ENCODE assay signal across 15 mouse cellular contexts in the genomic region with DNA sequence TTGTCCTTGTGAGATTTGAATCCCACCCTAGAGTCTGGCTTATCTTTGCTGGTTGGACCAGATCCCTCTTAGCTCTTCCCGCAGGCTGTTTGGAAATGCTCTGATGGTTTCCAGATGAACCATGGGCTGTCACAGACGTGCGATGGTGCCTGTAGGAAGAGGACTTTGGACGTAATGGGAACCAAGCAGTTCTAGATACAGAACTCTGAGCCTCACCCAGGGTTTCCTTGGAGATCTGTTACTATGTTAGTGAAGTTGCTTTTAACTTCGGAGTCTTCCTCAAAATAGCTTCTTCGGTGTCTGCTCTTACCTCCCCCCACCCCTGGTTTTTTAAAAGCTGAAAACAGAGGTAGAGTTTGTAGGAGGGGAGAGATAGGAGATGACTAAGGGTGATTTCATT. TPM values are rescaled to one million over a fixed set of nuclear protein-coding genes. Genes with fewer than 3 reads are reported as not detected.
DNase-seq lines count a peak whose midpoint lies in the region; ATAC-seq and TF ChIP-seq lines count a peak whose summit lies in the region.
"Had no signal": no experiment of that assay in that cellular context is flagged by ENCODE, and none has a peak within 500 bp of the region (broad histone marks: within the 10 kb centered on the region; RNA-seq: fewer than 3 reads in every experiment).

No protein-coding gene starts in this region.

- peak overlapping the region; percentile 96 for H3K4me2 ChIP-seq in heart, embryonic 13.5 days
- H3K4me2 ChIP-seq in lung, embryonic 15.5 days = peak overlapping the region; percentile 95; the same call in 1 of the 2 replicates
- H3K4me2 ChIP-seq in hindbrain, embryonic 14.5 days (replicated peaks) = peak overlapping the region; percentile 79
- peak overlapping the region; percentile 75 for H3K4me2 ChIP-seq in midbrain, postnatal 0 days (ENCODE audit: low read depth, low read length, poor library complexity, severe bottlenecking)

- peaks cover 25% of the 10 kb centered on the region for H3K4me1 ChIP-seq in heart, embryonic 13.5 days
- H3K4me1 ChIP-seq in lung, embryonic 15.5 days = peaks cover 21% of the 10 kb centered on the region
- H3K4me1 ChIP-seq in hindbrain, embryonic 14.5 days (replicated peaks; ENCODE audit: control insufficient read depth, insufficient read depth, low read length) = peaks cover 9% of the 10 kb centered on the region; the same call in 1 of the 2 replicates
- H3K4me1 ChIP-seq in midbrain, postnatal 0 days (ENCODE audit: insufficient read depth, low read length) = peaks cover 9% of the 10 kb centered on the region; the same call in 1 of the 2 replicates

- intact Hi-C loops in heart, postnatal 14 days (cut with DNase I) = no loop called here

- WGBS in heart, embryonic 13.5 days = 22% methylated on average over 6 of the region's 6 CpGs
- 56% methylated on average over 6 of the region's 6 CpGs for WGBS in lung, embryonic 15.5 days
- WGBS in hindbrain, embryonic 14.5 days = 77% methylated on average over 6 of the region's 6 CpGs
- 70% methylated on average over 6 of the region's 6 CpGs for WGBS in midbrain, postnatal 0 days

- H3K9ac ChIP-seq in heart, embryonic 13.5 days = no peak overlapping the region
- H3K9ac ChIP-seq in lung, embryonic 15.5 days = no peak overlapping the region
- no peak overlapping the region for H3K9ac ChIP-seq in hindbrain, embryonic 14.5 days
- no peak overlapping the region for H3K9ac ChIP-seq in midbrain, postnatal 0 days (replicated peaks; ENCODE audit: low read length, poor library complexity, severe bottlenecking)

- no peak for ATAC-seq in heart, embryonic 13.5 days (ENCODE audit: extremely low read depth, insufficient number of reproducible peaks, low FRiP score, low TSS enrichment)
- ATAC-seq in lung, embryonic 15.5 days (ENCODE audit: borderline replicate concordance, extremely low read depth, low FRiP score, low TSS enrichment) = no peak
- ATAC-seq in hindbrain, embryonic 14.5 days (ENCODE audit: low FRiP score) = no peak
- ATAC-seq in midbrain, postnatal 0 days (ENCODE audit: low FRiP score) = no peak
- ATAC-seq: Patski had no signal

- no peak for DNase-seq in heart, postnatal 14 days
- DNase-seq in lung, postnatal 14 days = no peak
- DNase-seq in hindbrain, embryonic 14.5 days (ENCODE audit: low spot score) = no peak
- no peak for DNase-seq in midbrain, postnatal 0 days (ENCODE audit: low spot score)
- no peak for DNase-seq in urinary bladder, postnatal 14 days (ENCODE audit: low spot score)
- no peak for DNase-seq in cerebellum, postnatal 36 days
- DNase-seq: adrenal gland, adult 8-10 months; cerebellum, adult 11-12 months; gastrocnemius, postnatal 10 days; retina, postnatal 1 day; thymus, adult 18-20 months had no signal

- no peak overlapping the region for H3K27ac ChIP-seq in heart, embryonic 13.5 days (replicated peaks)
- H3K27ac ChIP-seq in lung, embryonic 15.5 days = no peak overlapping the region
- no peak overlapping the region for H3K27ac ChIP-seq in hindbrain, embryonic 14.5 days
- H3K27ac ChIP-seq in midbrain, postnatal 0 days (ENCODE audit: low read depth, low read length) = no peak overlapping the region

- H3K4me3 ChIP-seq in heart, embryonic 13.5 days = peak overlapping the region; percentile 76; the same call in 1 of the 2 replicates
- no peak overlapping the region for H3K4me3 ChIP-seq in lung, embryonic 15.5 days
- H3K4me3 ChIP-seq in hindbrain, embryonic 14.5 days (replicated peaks; ENCODE audit: low read length) = no peak overlapping the region
- H3K4me3 ChIP-seq in midbrain, postnatal 0 days (ENCODE audit: low read depth, low read length) = peak overlapping the region; percentile 76; the same call in 1 of the 2 replicates

- H3K36me3 ChIP-seq in heart, embryonic 13.5 days = no peaks in the 10 kb centered on the region
- no peaks in the 10 kb centered on the region for H3K36me3 ChIP-seq in lung, embryonic 15.5 days
- H3K36me3 ChIP-seq in hindbrain, embryonic 14.5 days (replicated peaks; ENCODE audit: control insufficient read depth, insufficient read depth) = no peaks in the 10 kb centered on the region
- H3K36me3 ChIP-seq in midbrain, postnatal 0 days (ENCODE audit: insufficient read depth, low read length) = no peaks in the 10 kb centered on the region

- H3K9me3 ChIP-seq in heart, embryonic 13.5 days = no peaks in the 10 kb centered on the region
- no peaks in the 10 kb centered on the region for H3K9me3 ChIP-seq in lung, embryonic 15.5 days
- no peaks in the 10 kb centered on the region for H3K9me3 ChIP-seq in hindbrain, embryonic 14.5 days (ENCODE audit: control insufficient read depth, low read length)
- no peaks in the 10 kb centered on the region for H3K9me3 ChIP-seq in midbrain, postnatal 0 days (ENCODE audit: low read length)

- TF ChIP-seq CTCF in midbrain, postnatal 0 days (IDR thresholded peaks at IDR 0.05) = no peak

- H3K27me3 ChIP-seq in heart, embryonic 13.5 days (replicated peaks) = 0 out of 2 replicates have a peak, but pooled peaks cover 10% of the 10 kb centered on the region
- no peaks in the 10 kb centered on the region for H3K27me3 ChIP-seq in lung, embryonic 15.5 days
- peaks cover 12% of the 10 kb centered on the region for H3K27me3 ChIP-seq in hindbrain, embryonic 14.5 days (ENCODE audit: control insufficient read depth, insufficient read depth, low read length)
- H3K27me3 ChIP-seq in midbrain, postnatal 0 days (ENCODE audit: insufficient read depth, low read length) = no peaks in the 10 kb centered on the region; the same call in 1 of the 2 replicates
- H3K27me3 ChIP-seq: Patski had no signal

RNA-seq across cellular contexts. Expression of gene Osbpl10, which starts 1.6 kb away (rescaled TPM):
- polyA plus RNA-seq in heart, embryonic 13.5 days (2015; fragmentation: Nextera tagmentation; extraction: Ambion mirVana) = 1.4 and 1.5 TPM in 2 replicates
- 1 to 10 TPM; 2.9 to 3.2 TPM for total RNA-seq in heart, postnatal 14 days (2021)
- polyA plus RNA-seq in lung, embryonic 15.5 days (2015; fragmentation: Nextera tagmentation; extraction: Ambion mirVana) = 2.4 and 3.5 TPM in 2 replicates
- 2.7 and 3.6 TPM in 2 replicates for polyA plus RNA-seq in hindbrain, embryonic 14.5 days (2014; fragmentation: Nextera tagmentation; extraction: Ambion mirVana)
- total RNA-seq in midbrain, postnatal 0 days (2014; rRNA removed) = 22.5 and 23.5 TPM in 2 replicates
- 3.0 and 3.2 TPM in 2 replicates for polyA plus RNA-seq in midbrain, postnatal 0 days (2015; fragmentation: Nextera tagmentation; extraction: Ambion mirVana)
- total RNA-seq: monocyte, adult 5-6 weeks had no signal

RNA-seq across cellular contexts. Expression of gene Rps27rt, which starts 2.6 kb away (rescaled TPM):
- polyA plus RNA-seq in heart, embryonic 13.5 days (2015; fragmentation: Nextera tagmentation; extraction: Ambion mirVana) = 210 and 263 TPM in 2 replicates
- 10 to 100 TPM; 13.5 to 32.5 TPM for total RNA-seq in heart, postnatal 14 days (2021)
- 323 and 371 TPM in 2 replicates for polyA plus RNA-seq in lung, embryonic 15.5 days (2015; fragmentation: Nextera tagmentation; extraction: Ambion mirVana)
- 211 and 298 TPM in 2 replicates for polyA plus RNA-seq in hindbrain, embryonic 14.5 days (2014; fragmentation: Nextera tagmentation; extraction: Ambion mirVana)
- 20.7 and 27.4 TPM in 2 replicates for total RNA-seq in midbrain, postnatal 0 days (2014; rRNA removed)
- 195 and 227 TPM in 2 replicates for polyA plus RNA-seq in midbrain, postnatal 0 days (2015; fragmentation: Nextera tagmentation; extraction: Ambion mirVana)

RNA-seq across cellular contexts. Expression of gene Gpd1l, which starts 46.2 kb away (rescaled TPM):
- polyA plus RNA-seq in heart, embryonic 13.5 days (2015; fragmentation: Nextera tagmentation; extraction: Ambion mirVana) = 13.5 and 14.8 TPM in 2 replicates
- 10 to 100 TPM; 38.0 to 38.9 TPM for total RNA-seq in heart, postnatal 14 days (2021)
- polyA plus RNA-seq in lung, embryonic 15.5 days (2015; fragmentation: Nextera tagmentation; extraction: Ambion mirVana) = 16.4 and 17.9 TPM in 2 replicates
- 21.0 and 23.2 TPM in 2 replicates for polyA plus RNA-seq in hindbrain, embryonic 14.5 days (2014; fragmentation: Nextera tagmentation; extraction: Ambion mirVana)
- total RNA-seq in midbrain, postnatal 0 days (2014; rRNA removed) = 72.1 and 77.7 TPM in 2 replicates
- 39.2 and 39.3 TPM in 2 replicates for polyA plus RNA-seq in midbrain, postnatal 0 days (2015; fragmentation: Nextera tagmentation; extraction: Ambion mirVana)

Comparison
In these comparisons a context has a peak if more than half of its experiments do, and no peak if none do; other contexts are left out.
1. H3K4me3 ChIP-seq: peak in heart, embryonic 13.5 days (single experiment) and midbrain, postnatal 0 days (single experiment); none in lung, embryonic 15.5 days (single experiment) and hindbrain, embryonic 14.5 days (single experiment).
2. Peak in every context shown above with its lines, with median percentiles within 50 percentile points of each other: H3K4me2 ChIP-seq.